Mouse (Mus musculus): ENCODE data around the gene Fcgr1. TPM values are rescaled to one million over a fixed set of nuclear protein-coding genes. Genes with fewer than 3 reads are reported as not detected.
"Not testable (repeated sequence)": the region's sequence is repeated elsewhere in the genome, so short reads cannot be mapped to it uniquely, and the experiment has no call there.

Fcgr1 gene
- total RNA-seq, 2 experiments from 2014 or later: 1.1 to 1.8 TPM

GRCm38 (mm10) chr3:96327647-96328046, 33.9 kb upstream of the Fcgr1 start:
- no peak for DNase-seq (ENCODE audit: low spot score in 2 of 2)

- DNase-seq (ENCODE audit: low spot score in 2 of 2): no peak
These were observed 33.4 kb upstream of the Fcgr1 start for GRCm38 (mm10) chr3:96327131-96327530.

DNA sequence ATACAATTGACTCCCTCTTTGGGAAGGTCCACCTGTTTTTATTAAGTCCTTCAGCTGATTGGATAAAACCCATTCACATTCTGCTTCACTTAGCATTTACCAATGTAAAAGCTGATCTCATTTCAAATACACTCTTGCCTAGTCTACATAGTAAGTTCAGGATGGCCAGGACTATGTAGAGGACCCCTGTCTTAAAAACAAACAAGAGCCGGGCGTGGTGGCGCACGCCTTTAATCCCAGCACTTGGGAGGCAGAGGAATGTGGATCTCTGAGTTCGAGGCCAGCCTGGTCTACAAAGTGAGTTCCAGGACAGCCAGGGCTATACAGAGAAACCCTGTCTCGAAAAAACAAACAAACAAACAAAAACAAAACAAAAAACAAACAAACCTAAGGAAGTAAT, 30.0 kb upstream of the Fcgr1 start:
- not testable (repeated sequence) for DNase-seq (ENCODE audit: low spot score in 2 of 2)

GRCm38 (mm10) chr3:96322609-96323008, 28.8 kb upstream of the Fcgr1 start:
- no peak for DNase-seq (ENCODE audit: low spot score in 2 of 2)

GRCm38 (mm10) chr3:96321891-96322290, 28.1 kb upstream of the Fcgr1 start:
- no peak for DNase-seq (ENCODE audit: low spot score in 2 of 2)

DNA sequence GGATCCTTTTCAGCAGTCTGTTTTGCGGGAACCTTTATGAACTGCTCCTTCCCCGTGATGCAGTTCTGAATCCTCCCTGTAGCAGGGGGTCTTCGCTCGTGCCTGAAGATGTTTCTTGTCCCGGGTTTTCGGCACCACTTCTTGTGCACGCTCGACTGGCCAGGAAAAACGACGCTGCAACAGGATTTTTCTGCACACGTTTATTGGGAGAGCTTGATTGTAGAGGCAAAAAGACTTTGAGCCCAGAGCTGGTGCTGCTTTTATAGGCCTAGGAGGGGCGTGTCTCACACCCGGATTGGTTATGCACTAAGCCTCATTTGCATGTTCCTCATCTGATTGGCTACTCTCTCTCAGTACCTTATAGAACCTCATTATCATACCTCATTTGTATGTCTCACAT, 26.2 kb upstream of the Fcgr1 start:
- not testable (repeated sequence) for DNase-seq (ENCODE audit: low spot score in 2 of 2)

- DNase-seq (ENCODE audit: low spot score in 2 of 2): no peak
These were observed 18.8 kb upstream of the Fcgr1 start for GRCm38 (mm10) chr3:96312341-96313098.

DNA sequence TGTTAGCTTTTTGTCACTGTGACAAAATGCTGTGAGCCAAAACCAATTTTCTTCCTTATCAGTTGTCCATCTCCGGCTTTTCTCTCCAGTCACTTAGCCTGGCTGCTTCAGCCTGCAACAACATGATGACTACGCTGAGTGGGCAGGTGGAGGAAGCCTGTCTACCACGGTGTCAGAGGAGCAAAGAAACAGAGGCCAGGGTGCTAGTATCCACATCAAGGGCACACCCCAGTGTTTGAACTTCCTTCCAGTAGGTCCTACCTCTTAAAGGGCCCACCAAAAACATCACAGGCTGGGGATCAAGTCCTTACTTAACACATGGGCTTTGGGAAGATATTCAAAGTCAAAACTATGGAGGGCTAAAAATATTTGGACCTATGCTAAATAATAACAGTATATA, 15.7 kb upstream of the Fcgr1 start:
- no peak for DNase-seq (ENCODE audit: low spot score in 2 of 2)

GRCm38 (mm10) chr3:96306506-96306905, 12.7 kb upstream of the Fcgr1 start:
- no peak for DNase-seq (ENCODE audit: low spot score in 2 of 2)

GRCm38 (mm10) chr3:96302076-96302475, 8.3 kb upstream of the Fcgr1 start:
- no peak for DNase-seq (ENCODE audit: low spot score in 2 of 2)

DNA sequence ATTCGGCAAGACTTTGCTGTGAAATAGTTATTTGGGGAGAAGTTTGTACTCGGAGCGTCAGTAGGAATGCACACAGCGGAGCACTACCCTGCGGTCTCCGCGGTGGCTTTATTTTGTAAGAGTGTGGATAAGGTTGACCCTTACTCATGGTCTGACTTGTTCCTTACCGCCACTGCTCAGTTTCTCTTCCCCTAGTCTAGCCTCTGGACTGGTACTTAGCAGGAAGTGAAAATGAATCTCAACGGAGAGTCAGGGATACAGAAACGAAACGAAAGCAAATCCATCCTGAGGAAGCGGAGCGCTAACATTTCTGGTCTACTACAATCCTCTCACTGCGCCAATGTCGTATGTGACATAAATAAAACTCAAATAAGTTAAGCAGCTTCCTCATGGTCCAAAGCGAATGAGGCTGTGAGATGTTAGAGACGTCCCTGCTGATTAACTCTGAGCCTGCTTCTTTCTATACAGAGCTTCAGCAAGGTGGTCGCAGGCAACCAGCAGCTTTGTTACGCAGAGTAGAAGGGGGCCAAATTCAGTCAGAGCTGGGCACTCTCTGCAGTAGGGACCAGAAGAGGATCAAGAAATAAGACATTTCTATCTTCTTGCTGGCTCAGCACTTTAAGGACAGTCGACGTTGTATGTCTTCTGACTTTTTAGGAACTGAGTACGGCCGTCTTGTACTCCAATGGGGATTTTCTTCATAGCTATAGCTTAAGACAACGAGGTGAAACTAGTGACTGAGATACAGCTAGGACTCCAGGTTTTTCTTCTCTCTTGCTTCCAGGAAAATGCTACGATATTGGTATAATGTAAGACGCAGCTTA, 7.1 kb upstream of the Fcgr1 start:
- no peak for DNase-seq (ENCODE audit: low spot score in 2 of 2)

DNA sequence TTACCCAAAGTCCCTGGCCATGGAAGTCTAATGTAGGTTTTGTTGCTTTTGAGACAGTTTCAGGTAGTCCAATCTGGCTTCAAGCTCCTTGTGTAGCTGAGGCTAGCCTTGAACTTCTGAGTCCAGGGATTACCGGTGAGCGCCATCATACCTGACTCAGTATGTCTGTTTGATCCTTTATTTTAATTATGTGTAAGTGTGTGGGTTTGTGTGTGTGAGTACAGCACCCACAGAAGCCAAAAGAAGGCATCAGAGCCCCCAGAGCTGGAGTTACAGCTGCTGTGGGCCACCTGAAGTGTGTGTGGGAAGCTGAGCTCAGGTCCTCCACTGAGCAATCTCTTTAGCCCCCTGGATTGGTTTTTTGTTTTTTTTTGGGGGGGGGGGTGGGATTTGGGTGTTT, 5.8 kb upstream of the Fcgr1 start:
- no peak for DNase-seq (ENCODE audit: low spot score in 2 of 2)

- no peak for DNase-seq (ENCODE audit: low spot score in 2 of 2)
These were observed 4.6 kb upstream of the Fcgr1 start for GRCm38 (mm10) chr3:96298360-96298759.

GRCm38 (mm10) chr3:96293368-96293767, 401 bp downstream of the Fcgr1 start:
- DNase-seq (ENCODE audit: low spot score in 2 of 2): no peak

- DNase-seq (ENCODE audit: low spot score in 2 of 2): no peak
These were observed 1.1 kb downstream of the Fcgr1 start for GRCm38 (mm10) chr3:96292641-96293040.

- not testable (repeated sequence) for DNase-seq (ENCODE audit: low spot score in 2 of 2)
These were observed 3.0 kb downstream of the Fcgr1 start for GRCm38 (mm10) chr3:96290727-96291126.

DNA sequence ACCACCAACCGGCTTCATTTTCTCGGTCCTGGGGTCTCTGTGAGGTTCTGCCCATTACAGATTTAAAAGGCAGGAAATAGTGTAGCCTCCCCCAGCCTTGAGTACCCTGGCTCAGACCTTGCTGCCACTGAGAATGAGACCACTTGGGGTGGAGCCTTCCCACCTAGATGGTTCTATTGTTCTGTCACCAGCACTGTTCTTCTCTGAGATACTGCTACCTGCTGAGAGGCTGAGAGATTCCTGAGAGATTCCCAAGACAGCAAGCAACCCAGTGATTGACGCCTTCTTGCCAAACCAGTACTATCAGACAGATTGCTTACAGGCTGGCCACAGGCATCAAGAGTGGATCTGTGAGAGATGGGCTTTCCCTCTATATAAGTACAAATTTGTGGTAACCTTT, 4.6 kb downstream of the Fcgr1 start:
- DNase-seq (ENCODE audit: low spot score in 2 of 2): no peak

DNA sequence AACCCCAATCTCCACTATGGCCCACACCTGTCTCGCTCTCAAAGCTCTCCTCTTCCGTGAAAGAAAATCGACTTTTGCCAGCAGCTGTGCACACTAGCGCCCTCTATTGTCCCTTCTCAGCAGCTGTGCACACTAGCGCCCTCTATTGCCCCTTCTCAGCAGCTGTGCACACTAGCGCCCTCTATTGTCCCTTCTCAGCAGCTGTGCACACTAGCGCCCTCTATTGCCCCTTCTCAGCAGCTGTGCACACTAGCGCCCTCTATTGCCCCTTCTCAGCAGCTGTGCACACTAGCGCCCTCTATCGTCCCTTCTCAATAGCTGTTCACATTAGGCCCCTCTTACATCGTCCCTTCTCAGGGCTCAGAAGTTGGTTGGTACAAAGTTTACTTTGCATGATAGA, 6.4 kb downstream of the Fcgr1 start:
- DNase-seq (ENCODE audit: low spot score in 2 of 2): not testable (repeated sequence)

DNA sequence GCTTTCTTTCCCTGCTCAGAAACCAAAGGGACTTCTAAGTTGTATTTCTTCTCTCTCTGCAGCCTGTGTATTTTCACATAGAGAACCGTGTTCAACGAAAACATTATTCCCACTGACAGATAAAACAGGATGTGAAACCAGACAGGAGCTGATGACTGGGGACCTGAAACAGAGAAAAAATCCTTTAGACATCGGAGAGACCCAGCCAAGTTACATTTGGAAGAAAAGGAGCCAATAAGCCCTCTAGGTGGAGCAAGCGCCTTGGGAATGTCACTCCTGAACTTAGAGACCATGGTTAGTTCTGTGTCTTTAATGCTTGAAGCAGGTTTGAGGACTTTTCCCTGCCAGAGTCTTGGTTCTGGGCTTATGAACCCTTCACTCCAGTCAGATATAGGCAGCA, 9.3 kb downstream of the Fcgr1 start:
- DNase-seq (ENCODE audit: low spot score in 2 of 2): no peak

- no peak for DNase-seq (ENCODE audit: low spot score in 2 of 2)
These were observed 13.1 kb downstream of the Fcgr1 start for GRCm38 (mm10) chr3:96280660-96281059.

DNA sequence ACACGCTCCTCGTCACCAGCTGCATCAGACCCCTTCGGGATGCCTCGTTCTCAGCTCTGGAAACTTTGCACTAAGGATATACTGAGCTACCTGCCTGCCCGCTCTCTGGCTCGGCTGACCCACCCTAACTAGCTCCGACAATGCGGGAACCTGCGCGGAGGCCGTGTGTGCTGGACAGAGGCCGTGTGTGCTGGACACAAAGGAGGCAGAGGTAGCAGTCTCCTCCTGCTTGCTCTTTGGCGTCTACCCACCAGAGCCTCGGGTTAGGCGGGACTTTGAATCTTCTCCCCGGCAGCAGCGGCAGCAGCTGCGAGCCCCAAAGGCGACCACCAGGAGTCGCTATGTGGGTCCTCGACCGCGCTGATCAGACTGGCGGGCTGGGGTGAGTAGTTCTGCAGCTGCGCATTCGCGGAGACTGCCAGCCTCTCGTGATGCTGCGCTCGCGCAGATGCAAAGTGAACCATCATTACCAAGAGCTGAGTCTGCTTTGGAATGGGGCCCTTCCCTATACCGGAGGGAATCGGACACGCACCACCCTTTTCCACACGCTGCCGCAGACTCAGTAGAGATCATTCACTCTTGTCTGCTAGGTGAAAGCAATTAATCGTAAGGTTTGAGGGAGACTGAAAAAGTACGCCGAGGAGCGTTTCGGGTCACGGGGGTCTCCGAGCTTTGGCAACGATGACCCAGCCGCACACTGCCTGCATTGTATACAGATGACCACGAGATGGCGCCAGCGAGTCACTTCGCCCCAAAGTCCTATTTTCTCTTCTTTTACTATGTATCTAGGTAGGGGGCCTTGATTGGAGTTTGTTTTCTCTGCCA, 15.8 kb downstream of the Fcgr1 start:
- peak; percentile 82 to 87 for DNase-seq (ENCODE audit: low spot score in 2 of 2)

- DNase-seq (ENCODE audit: low spot score in 2 of 2): no peak
These were observed 16.4 kb downstream of the Fcgr1 start for GRCm38 (mm10) chr3:96277428-96277799.
